Mouse (Mus musculus) small intestine, adult 2 months (tissue): Measurements from ENCODE around the gene Cnnm1. TPM values are rescaled to one million over a fixed set of nuclear protein-coding genes. Genes with fewer than 3 reads are reported as not detected.

ENCODE experiments used
- H3K27ac ChIP-seq: fragments of 200-500 bp; 2 replicates; pipeline ENCODE4 v1.5.1; 2012; ENCODE audit warnings: low read depth, low read length, control low read depth, inconsistent platforms; ENCODE audit not compliant: insufficient read depth
- H3K27me3 ChIP-seq: fragments of 200-500 bp; 2 replicates; pipeline ENCODE4 v1.6.1; 2012; ENCODE audit warnings: mild to moderate bottlenecking, moderate library complexity, low read length, inconsistent platforms; ENCODE audit not compliant: control insufficient read depth, insufficient read depth
- H3K36me3 ChIP-seq: fragments of 200-500 bp; 2 replicates; pipeline ENCODE4 v1.6.1; 2012; ENCODE audit warnings: mild to moderate bottlenecking, low read length, control low read depth, inconsistent platforms; ENCODE audit not compliant: control insufficient read depth, insufficient read depth
- H3K4me1 ChIP-seq: fragments of 200-500 bp; 2 replicates; pipeline ENCODE4 v1.6.1; 2012; ENCODE audit warnings: low read length, inconsistent platforms, mixed read lengths; ENCODE audit not compliant: control insufficient read depth, insufficient read depth, insufficient read length
- H3K4me3 ChIP-seq: fragments of 200-500 bp; 2 replicates; pipeline ENCODE4 v1.5.1; 2012; ENCODE audit warnings: low read depth, mild to moderate bottlenecking, control low read depth, inconsistent platforms, low read length, moderate library complexity
- CTCF ChIP-seq: fragments of 200-500 bp; IDR thresholded peaks from 2 replicates; pipeline ENCODE4 v1.5.1; 2012; ENCODE audit warnings: low read depth, mild to moderate bottlenecking, control low read depth, inconsistent platforms, low read length, moderate library complexity, mixed read lengths; ENCODE audit not compliant: insufficient replicate concordance, insufficient read length; ENCODE audit errors: extremely low read depth
- POLR2A ChIP-seq: fragments of 200-500 bp; IDR thresholded peaks from 2 replicates; pipeline ENCODE4 v1.6.1; 2012; ENCODE audit warnings: low read depth, mild to moderate bottlenecking, control low read depth, inconsistent platforms, low read length, moderate library complexity
- WGBS: fragments of 180-500 bp; shearing (Covaris S2); methylation state at CpG from one replicate; pipeline ENCODE4 v1.1.7; 2018; 5-methylcytosine and 5-hydroxymethylcytosine counted together
- polyA plus RNA-seq: library from polyadenylated mRNA; depleted of rRNA; stranded (reverse); fragments of >200 nt; gene quantifications from 2 replicates; pipeline ENCODE4 v1.2.3, GENCODE M21; 2012; rRNA removed

Cnnm1 gene
- polyA plus RNA-seq, 1 experiment: 0.55 TPM

DNA sequence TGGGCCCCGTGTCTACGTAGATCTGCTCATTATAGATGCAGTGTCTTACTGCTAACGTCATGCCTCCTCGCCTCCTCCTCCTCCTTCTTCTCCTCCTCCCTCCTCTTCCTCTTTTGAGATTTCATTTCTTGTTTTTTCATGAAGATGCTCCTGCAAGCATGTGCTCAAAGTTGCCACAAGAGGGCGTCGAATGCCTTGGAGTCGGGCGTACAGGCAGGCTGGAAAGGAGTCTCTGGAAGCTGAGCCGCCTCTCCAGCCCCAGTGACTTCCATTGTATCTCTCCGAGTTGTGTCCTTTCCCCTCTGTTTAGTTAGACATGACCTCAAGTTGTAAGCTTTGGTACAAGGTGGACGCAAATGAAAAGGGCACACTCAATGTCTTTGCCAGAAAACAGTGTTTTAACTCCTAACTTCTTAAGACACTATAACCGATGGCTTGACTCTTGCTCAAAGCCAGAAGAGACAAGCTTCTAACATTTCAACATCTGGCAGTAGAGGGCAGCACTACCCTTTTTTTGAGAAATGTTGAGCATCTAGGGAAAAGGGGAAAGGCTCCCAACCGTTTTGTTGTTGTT lies 90.0 kb downstream of the Cnnm1 start:
- Histone ChIP-seq H3K4me1 (peaks cover 2% of the 10 kb centered on the region; the same call in 1 of the 2 replicates), H3K27ac (peak overlapping the region; percentile 54; the same call in 1 of the 2 replicates), H3K36me3 (no peaks in the 10 kb centered on the region), H3K27me3 (peaks cover 4% of the 10 kb centered on the region; the same call in 1 of the 2 replicates), H3K4me3 (no peak overlapping the region)
- 2% methylated on average over 13 of the region's 13 CpGs for WGBS
- TF ChIP-seq POLR2A: no peak
- TF ChIP-seq CTCF: peak; percentile 90

DNA sequence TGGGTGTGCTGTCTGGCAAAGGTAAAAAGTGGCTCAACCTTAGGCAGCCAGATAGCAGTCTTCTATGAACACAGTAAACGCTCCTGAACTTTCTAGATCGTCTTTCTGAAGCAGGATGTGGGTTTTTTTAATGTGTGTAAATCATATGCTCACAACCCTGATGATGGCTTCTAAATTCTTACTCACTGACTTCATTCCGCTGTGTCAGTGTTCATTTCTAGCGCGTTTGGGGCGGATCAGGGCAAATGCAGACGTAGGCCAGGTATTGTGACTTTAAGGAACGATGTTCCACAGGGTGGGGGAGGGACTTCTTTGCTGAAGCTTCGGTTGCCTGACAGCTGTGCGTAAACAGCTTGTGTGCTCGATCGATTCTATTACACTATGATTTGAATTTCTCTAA lies 90.7 kb downstream of the Cnnm1 start:
- TF ChIP-seq CTCF: no peak
- TF ChIP-seq POLR2A: no peak
- Histone ChIP-seq H3K27ac (0 out of 2 replicates have a peak overlapping the region, but pooled peaks have one; percentile 32), H3K4me3 (no peak overlapping the region), H3K27me3 (peaks cover 4% of the 10 kb centered on the region; the same call in 1 of the 2 replicates), H3K4me1 (no peaks in the 10 kb centered on the region), H3K36me3 (no peaks in the 10 kb centered on the region)
- WGBS: 10% methylated on average over 12 of the region's 12 CpGs

DNA sequence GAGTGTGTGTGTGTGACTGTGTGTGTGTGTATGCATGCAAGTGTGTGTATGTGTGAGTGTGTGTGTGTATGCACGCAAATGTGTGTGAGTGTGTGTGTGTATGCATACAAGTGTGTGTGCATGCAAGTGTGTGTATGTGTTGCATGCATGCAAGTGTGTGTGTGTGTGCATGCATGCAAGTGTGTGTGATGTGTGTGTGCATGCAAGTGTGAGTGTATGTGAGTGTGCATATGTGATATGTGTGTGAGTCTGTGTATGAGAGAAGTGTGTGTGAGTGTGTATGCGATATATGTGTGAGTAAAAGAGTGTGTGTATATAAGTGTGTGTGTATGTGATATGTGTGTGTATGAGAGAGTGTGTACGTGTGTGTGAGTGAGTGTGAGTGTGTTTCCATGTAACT lies 95.1 kb downstream of the Cnnm1 start:
- Histone ChIP-seq H3K27ac (no peak overlapping the region), H3K36me3 (no peaks in the 10 kb centered on the region), H3K27me3 (peaks cover 4% of the 10 kb centered on the region; the same call in 1 of the 2 replicates), H3K4me1 (no peaks in the 10 kb centered on the region), H3K4me3 (no peak overlapping the region)
- WGBS: 92% methylated on average over 3 of the region's 3 CpGs
- TF ChIP-seq CTCF (no peak), POLR2A (no peak)

DNA sequence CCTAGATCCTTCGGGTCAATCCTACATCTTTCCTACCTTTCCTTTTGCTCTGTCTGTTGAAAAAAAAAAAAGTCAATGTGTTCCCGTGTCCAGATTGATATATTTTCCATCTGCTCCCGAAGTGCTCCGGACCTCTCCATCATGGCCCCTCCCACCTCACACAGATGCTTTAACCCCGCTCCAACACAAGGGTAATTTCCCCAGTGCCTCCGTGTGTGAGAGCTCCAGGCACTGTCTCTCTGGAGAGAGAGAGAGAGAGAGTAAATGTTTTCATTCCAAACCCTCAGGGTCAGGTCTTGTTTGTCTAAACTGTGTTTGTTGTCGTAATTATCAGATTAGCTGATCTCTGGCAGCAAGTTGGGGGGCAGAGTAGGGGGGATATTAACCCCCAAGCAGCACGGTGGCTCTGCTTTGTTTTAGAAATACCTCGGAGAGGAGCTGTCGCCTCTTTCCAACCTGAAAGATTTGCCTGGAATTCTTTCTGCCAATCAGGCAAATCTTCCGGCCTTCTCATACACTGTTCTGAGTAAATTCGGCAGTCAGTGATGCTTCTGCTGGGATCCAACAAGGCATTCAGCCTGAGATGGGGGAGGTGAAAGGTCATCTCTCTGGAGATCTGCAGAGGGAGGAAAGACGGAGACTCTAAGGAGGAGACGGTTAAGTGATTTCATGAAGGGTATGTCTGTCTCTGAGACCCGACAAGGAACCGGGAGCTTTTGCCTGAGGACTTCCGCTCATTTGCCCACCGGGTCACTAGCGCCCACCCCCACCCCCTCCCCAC lies 106.3 kb downstream of the Cnnm1 start:
- H3K4me3 ChIP-seq: 0 out of 2 replicates have a peak overlapping the region, but pooled peaks have one; percentile 5
- H3K36me3 ChIP-seq: no peaks in the 10 kb centered on the region
- peak overlapping the region; percentile 67 for H3K27ac ChIP-seq
- peaks cover 10% of the 10 kb centered on the region for H3K27me3 ChIP-seq
- H3K4me1 ChIP-seq: peaks cover 5% of the 10 kb centered on the region
- no peak for TF ChIP-seq CTCF
- no peak for TF ChIP-seq POLR2A
- WGBS: 20% methylated on average over 19 of the region's 19 CpGs

Other genes starting within 250 kb of the Cnnm1 start
- gene Hpse2, start 52.1 kb upstream of the Cnnm1 start, polyA plus RNA-seq: 0.48 and 1.1 TPM in 2 replicates
- 36.0 and 41.3 TPM in 2 replicates for gene Got1, start 84.2 kb downstream of the Cnnm1 start, polyA plus RNA-seq
- gene Nkx2-3, start 171.9 kb downstream of the Cnnm1 start, polyA plus RNA-seq: 12.3 and 24.9 TPM in 2 replicates
- 41.0 and 74.2 TPM in 2 replicates for gene Slc25a28, start 234.4 kb downstream of the Cnnm1 start, polyA plus RNA-seq
- 16.3 and 23.3 TPM in 2 replicates for gene Entpd7, start 249.2 kb downstream of the Cnnm1 start, polyA plus RNA-seq